Mouse (Mus musculus) liver, postnatal 0 days (tissue): ENCODE results near the gene Evc.

Source experiments
- CTCF ChIP-seq: sonication (generic); IDR thresholded peaks from 2 replicates; pipeline ENCODE4 v1.5.1; 2016; ENCODE audit warnings: antibody characterized with exemption, low read depth
- EP300 ChIP-seq: IDR thresholded peaks from 2 replicates; pipeline ENCODE4 v1.6.1; 2016; ENCODE audit warnings: antibody characterized with exemption, low read depth, mild to moderate bottlenecking

DNA sequence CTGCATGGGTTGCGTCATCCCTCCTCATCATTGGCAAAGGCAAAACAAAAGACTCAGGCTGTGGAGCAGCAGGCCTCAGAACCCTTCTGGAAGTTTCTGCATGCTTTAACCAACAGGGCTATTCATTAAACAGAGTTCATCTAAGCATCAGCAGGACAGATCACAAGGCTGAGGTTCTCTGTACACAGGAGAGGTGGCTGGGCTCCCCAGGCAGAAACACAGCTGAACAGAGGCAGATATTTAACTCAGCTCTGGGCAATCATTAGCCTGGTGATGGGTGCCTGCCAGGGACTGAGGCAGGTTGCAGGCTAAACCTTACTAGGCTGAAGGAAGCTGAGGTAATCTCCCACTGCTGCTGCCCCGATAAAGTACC, 5.6 kb downstream of the Evc start:
- TF ChIP-seq CTCF, result no peak
- TF ChIP-seq EP300, result no peak
